Mouse (Mus musculus) adrenal gland, postnatal 10 days (tissue): Measurements from ENCODE around the gene Defb23. TPM values are rescaled to one million over a fixed set of nuclear protein-coding genes. Genes with fewer than 3 reads are reported as not detected.
"Not testable (repeated sequence)": the region's sequence is repeated elsewhere in the genome, so short reads cannot be mapped to it uniquely, and the experiment has no call there.

Experiments used
- DNase-seq: peaks from one replicate; pipeline ENCODE4 v3.0.0; 2021; ENCODE audit warnings: mixed read lengths
- total RNA-seq, 2 experiments: library from RNA; stranded (reverse); gene quantifications; 2 replicates each; pipeline ENCODE4 v1.2.3; 2021

Defb23 gene
- total RNA-seq, 2 experiments from 2014 or later, result not detected

DNA sequence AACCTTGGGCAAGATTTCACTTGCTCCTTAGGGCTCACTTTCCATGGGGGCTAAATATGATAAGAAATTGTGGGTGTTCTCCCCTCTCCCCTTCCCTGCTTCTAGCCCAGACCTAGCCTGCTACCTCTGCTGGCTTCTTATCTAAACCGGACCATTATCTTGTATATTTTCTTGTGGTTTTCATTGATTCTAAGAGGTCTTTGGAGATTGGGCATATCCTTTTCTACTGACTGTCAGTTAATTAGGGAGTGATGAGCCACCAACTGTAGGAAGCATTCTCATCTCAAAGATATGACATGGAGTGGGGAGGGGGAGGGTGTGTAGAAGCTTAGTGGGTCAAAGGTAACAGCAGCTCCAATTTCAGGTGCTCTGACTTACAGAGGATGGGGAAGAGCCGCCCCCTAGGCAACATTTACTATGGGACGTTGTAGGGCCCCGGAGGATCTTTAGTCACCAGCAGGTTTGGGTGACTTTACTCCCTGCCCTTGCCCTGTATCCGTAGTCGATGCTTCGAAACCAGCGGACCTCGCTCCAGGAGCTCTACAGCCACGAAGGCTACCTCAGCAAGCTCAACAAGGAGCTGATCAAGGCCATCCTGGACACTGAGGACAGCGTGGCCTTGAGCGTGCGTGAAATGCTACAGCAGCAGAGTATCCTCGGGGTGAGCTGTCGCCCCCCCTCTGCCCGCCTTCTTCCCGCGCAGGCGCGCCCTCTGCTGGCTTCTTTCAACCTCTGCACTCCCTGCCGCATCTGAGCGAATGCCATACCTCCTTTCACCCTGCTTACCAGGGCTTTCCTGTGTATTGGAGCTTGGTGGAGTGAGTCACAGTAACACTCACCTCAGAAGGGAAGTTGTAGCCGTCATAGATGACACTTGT lies 27.2 kb downstream of the Defb23 start:
- DNase-seq, result peak; percentile 92

DNA sequence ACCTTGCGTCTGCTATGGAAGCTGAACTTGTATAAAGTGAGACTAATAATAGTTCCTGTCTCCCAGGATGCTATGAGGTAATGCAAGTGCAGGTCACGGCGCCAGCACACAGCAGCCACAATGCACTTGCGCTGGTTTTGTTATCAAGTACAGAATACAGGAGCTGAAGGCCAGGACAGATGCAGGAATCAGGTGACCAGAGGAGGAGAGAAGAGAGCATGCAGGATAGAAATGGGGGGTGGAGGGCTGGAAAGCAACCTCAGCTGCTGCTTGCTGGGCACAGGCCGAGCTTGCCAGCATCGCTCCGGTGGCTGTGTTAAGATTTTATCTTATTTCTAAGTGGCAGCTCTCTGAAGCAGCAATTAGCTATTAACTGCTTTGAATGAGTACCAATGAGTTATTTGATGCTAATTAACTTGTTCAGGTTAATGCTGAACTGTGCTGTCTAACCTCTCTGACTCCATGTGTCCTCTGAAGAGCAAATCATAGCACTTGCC lies 28.0 kb downstream of the Defb23 start:
- DNase-seq, result peak; percentile 19

DNA sequence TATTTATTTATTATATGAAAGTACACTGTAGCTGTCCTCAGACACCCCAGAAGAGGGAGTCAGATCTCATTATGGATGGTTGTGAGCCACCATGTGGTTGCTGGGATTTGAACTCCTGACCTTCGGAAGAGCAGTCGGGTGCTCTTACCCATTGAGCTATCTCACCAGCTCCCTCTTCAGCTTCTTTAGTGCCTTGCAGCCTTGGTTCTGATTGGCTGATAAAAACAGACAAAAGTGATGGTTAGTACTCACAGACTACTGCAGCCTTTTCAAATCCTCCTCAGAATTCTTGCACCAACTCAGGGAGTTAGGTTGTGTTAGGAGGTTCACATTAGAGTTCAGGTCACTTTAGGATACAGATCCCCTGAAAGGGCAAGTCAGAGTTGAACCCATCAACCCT lies 35.9 kb downstream of the Defb23 start:
- DNase-seq, result not testable (repeated sequence)

DNA sequence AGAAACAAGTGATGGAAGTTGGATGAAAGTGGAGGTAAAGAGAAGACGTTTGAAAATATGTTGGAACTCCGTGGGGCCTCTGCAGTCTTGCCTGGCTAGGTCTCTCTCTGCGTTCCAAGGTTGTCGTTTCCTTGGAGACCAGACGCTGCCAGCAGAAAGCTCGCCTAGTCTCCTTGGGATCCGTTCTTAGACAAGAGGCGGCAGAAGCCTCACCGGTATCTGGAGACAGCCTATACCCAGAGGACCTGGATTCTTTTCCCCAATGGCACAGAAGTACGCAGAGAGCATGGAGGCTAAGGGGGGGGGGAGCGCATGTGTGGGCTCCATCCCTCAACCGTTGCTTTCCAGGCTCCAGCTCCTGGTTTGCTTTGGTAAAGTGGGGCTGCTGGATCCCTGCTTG lies 36.9 kb downstream of the Defb23 start:
- peak; percentile 59 for DNase-seq

DNA sequence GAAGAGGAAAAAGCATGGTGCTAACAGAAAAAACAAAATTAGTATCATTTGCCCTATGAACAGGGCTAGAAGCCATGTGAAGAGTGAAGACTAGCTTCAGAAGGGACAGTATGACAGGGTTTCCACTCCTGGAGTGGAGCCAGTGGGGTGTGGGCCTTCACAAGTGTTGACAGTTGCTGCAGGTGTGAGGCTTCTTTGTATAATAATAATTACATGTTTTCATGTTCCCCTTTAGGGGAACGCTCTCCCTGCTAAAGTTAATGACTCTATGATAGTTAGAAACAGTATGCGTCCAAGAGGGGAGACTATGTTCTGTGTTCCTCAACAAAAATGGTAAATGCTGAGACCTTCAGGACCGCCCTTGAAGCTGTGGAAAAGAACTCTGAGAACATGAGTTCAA lies 48.6 kb downstream of the Defb23 start:
- DNase-seq, result no peak

DNA sequence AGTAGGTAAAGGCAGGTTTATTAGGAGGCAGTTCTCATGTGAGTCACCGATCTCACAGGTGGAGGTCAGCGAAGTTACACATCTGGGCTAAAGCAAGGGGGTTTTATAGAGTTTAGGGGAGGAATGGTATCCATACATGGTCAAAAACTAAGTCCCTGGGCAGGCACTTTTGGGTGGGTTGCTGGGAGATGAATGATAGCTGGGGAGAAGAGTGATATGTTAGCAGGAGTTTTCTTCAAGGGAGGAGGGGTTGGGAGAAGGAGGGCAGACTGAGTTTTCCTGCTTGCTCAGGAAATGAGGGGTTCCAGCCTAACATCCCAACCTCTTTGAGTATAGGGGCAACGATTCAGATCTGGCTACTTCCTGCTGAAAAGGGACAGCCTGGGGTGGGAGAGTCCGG lies 49.1 kb downstream of the Defb23 start, which contains the start of gene 6820408C15Rik:
TSS of gene 6820408C15Rik (plus strand) at position 301 of the 400 bp plus-strand sequence.
- DNase-seq, result no peak

DNA sequence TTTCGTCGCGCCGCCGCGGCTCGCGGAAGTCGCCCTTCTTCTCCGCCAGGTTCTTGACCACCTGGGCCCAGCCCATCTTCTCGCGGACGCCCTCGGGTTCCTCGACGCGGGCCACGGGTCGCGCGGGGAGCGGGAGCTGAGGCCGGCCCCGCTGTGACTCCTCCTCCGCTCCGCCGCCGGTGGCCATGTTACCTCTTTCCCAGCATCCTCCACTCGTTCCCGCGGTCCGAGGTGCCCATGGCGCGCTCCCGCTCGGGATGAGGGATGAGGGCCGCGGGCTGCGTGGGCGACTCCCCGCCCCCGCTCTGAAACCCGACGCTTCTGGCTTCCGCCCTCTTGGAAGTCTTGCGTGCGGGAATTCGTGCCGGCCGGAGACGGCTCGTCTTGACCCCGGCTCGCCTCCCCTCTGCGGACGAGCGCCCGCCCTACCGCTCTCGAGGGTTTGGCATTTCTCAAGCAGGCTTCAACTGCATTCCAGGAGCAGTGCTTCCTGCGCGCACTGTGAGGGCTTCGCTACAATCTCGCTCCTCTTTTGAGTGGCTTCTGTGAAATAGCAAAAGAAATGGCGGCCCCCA lies 49.7 kb downstream of the Defb23 start, which contains the start of gene Zcchc3:
TSS of gene Zcchc3 (minus strand) at position 437 of the 575 bp plus-strand sequence.
- peak; percentile 92 for DNase-seq

DNA sequence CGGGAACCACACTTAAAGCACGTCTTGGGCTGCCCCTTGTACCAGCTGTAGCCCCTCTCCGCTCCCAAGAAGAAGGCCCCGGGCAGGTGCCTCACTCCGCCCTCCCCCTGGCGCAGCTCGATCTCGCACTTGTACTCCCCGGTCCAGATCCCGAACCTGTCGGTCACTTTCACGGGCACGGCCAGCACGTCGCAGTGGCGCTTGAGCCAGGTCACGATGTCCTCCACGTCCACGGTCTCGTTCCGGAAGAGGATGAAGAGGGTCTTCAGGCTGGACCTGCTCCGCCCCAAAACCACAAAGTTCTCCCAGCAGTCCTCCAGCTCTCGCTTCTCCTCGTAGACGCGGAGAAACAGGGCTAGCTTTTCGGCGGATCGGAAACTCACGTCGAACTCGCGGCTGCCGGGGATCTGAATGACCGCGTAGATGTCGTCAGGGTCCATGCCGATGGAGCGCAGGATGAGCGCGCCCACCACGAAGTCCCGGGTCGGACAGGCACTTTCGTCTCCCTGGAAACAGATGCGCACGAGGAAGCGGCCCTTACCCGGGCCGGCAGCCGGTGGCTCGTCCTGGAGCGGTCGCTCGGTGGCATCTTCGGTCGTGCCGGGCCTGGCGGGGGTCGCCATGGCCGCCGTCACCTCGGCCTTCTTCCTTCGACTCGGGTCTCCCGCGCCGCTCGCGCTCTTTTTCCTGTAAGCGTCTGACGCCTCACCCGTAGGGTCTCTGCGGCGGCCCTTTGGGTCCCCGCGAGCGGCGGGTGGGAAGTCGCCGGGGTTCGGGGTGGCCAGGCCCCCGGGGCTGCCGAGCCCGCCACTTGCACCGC lies 50.4 kb downstream of the Defb23 start:
- DNase-seq, result peak; percentile 52

DNA sequence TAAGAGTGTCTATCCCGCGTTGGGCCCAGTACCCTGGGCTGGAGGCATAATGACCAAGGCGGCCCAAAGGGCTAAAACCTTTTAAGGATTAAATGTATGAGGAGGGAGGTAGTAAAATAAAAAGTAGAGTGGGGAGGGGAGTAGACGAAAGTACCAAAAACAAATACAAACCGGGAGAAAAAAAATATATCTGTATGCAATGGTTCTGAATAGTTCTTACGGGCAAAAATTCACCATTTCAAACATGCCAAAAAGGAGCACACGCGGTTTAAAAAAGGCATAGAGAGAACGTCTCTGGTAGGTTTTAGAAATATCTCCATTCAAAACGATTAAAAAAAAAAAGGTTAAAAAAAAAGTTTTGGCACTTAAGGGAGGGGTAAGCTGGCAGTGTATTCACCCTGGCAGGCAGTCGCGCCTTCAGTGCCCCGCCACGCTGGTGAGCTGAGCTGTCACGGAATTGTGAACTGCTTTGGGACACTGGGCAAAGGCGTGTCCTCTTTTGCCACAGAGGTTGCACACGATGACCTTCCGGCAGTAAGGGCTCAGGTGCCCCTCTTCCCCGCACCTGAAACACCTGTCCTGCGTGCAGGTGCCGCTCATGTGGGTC lies 51.2 kb downstream of the Defb23 start:
- peak; percentile 56 for DNase-seq

DNA sequence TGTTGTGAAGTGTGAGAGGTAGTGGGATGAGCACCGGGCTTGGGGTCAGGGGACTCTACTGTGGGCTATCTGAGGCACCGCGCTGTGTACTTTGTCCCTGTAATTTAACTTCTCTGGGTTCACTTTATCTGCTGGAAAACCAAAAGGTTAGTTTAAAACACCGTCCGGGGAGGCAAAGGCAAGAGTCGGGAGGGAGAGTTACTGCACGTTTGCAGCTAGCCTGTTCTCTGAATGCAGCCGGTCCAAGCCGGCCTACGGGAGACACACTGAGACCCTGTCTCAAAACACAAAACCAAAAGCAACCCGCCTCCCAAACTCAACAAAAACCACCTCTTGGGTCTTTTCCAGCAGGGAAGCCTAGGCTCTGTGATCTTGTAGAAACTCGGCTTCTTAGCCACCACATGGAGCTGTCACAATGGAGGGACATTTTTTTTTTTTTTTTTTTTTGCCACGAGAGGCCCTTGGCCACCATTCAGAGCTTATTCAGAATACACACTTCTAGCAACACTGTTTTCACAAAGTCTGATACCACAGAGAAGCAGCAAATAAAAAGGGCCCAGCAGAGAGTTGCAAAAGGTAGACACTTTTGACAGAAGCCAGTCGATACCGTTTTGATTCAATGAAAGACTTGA lies 51.8 kb downstream of the Defb23 start:
- DNase-seq, result no peak

DNA sequence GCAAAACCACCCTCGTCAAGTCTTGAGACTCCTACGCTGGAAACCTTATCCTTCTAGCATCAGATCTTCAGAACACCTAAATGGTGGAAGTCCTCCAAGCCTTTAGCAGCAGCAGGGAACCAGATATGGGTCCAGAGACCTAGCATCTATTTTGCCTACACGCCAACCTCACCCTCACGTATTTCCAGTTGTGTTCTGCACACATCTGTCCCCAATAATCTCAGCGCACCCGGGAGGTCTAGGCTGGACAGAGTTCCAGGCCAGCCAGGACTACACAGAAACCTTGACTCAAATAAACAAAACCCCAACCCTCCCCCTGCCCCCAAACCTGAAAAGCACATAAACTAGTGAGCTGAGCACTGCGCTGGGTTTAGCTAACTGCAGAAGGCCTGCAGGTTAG lies 52.9 kb downstream of the Defb23 start:
- DNase-seq, result no peak

DNA sequence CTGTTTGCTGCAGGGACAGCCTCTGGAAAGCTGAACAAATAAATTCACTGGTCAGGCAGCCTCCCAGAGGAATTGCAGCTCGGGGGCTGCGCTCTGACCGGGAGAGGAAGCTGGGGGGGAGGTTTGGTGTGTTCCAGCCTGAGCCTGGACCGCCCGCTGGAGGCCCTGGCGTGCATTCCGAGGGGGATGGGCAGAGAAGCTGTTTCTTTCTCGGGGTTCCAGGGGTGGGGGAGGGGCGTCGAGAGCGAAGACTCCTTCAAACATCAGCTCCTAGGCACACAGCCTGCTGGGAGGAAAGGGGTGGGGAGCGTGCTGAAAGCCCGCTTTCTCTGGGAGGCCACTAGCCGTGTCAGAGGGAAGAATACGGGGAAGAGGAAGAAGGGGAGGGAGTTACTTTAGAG lies 53.4 kb downstream of the Defb23 start:
- DNase-seq, result peak; percentile 84

DNA sequence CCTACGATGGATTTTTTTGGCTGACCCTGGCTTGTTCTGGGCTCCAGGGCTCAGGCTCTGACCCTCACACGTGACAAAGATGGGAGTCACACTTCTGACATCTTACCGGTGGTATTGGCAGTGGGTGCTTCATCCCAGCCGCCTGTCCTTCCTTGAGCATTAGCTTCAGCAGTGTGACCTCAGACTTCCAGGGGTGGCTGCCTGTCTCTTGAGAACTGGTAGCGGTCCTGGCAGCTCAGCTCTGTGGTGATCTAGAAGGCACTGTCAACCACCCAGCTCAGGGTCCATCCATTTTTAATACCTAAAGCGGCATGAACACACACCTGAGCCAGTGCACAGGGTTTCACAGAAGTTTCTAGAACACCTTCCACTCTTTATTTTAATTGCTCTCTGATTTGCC lies 54.6 kb downstream of the Defb23 start:
- no peak for DNase-seq

Other genes with a start within 250 kb of the Defb23 start
- gene Csnk2a1, start 237.8 kb downstream of the Defb23 start, total RNA-seq, result 100 to 1,000 TPM in 1 of 2 experiments, 10 to 100 TPM in 1; 96.6 to 109 TPM
- gene Tbc1d20, start 170.8 kb downstream of the Defb23 start, total RNA-seq, result 100 to 1,000 TPM; 134 to 144 TPM
- gene Rbck1, start 132.0 kb downstream of the Defb23 start, total RNA-seq, result 100 to 1,000 TPM in 1 of 2 experiments, 10 to 100 TPM in 1; 92.9 to 124 TPM
- gene Trib3, start 120.6 kb downstream of the Defb23 start, total RNA-seq, result 1 to 10 TPM; 4.6 to 6.8 TPM
- gene Nrsn2, start 88.0 kb downstream of the Defb23 start, total RNA-seq, result 1 to 10 TPM; 1.8 to 2.8 TPM
- 10 to 100 TPM; 15.7 to 22.7 TPM for gene Sox12, start 66.6 kb downstream of the Defb23 start, total RNA-seq
- 10 to 100 TPM in 1 of 2 experiments, 1 to 10 TPM in 1; 9.4 to 11.1 TPM for gene Zcchc3, start 49.6 kb downstream of the Defb23 start, total RNA-seq
- gene 6820408C15Rik, start 49.0 kb downstream of the Defb23 start, total RNA-seq, result under 1 TPM; 0.42 to 0.79 TPM
- gene Defb20, start 12.4 kb upstream of the Defb23 start, total RNA-seq, result not detected
- gene Defb22, start 25.5 kb upstream of the Defb23 start, total RNA-seq, result not detected
- not detected for gene Defb26, start 47.1 kb upstream of the Defb23 start, total RNA-seq
- not detected for gene Defb28, start 53.6 kb upstream of the Defb23 start, total RNA-seq
- gene Defb29, start 75.5 kb upstream of the Defb23 start, total RNA-seq, result not detected
- gene Gm17416, start 104.7 kb upstream of the Defb23 start, total RNA-seq, result not detected
- gene Defb21, start 108.1 kb upstream of the Defb23 start, total RNA-seq, result not detected
- 1 to 10 TPM; 1.5 to 2.2 TPM for gene Defb19, start 115.7 kb upstream of the Defb23 start, total RNA-seq
- not detected for gene Defb45, start 134.8 kb upstream of the Defb23 start, total RNA-seq
- gene Defb36, start 139.7 kb upstream of the Defb23 start, total RNA-seq, result under 1 TPM in 1 of 2 experiments, not detected in 1; 0.73 TPM
- not detected for gene Defb25, start 158.4 kb upstream of the Defb23 start, total RNA-seq
- gene Rem1, start 162.3 kb upstream of the Defb23 start, total RNA-seq, result 10 to 100 TPM in 1 of 2 experiments, 1 to 10 TPM in 1; 7.2 to 10.1 TPM
- 100 to 1,000 TPM; 105 to 125 TPM for gene H13, start 204.8 kb upstream of the Defb23 start, total RNA-seq
- gene Mcts2, start 222.4 kb upstream of the Defb23 start, total RNA-seq, result 10 to 100 TPM; 24.5 to 26.7 TPM